Mouse (Mus musculus) heart, postnatal 36 days (tissue): Measurements from ENCODE around the gene Wdr49. TPM values are rescaled to one million over a fixed set of nuclear protein-coding genes. Genes with fewer than 3 reads are reported as not detected.
"Not testable (repeated sequence)": the region's sequence is repeated elsewhere in the genome, so short reads cannot be mapped to it uniquely, and the experiment has no call there.

Source experiments
- DNase-seq, 2 experiments: peaks; one replicate each; pipeline ENCODE4 v3.0.0; 2021 to 2022
- intact Hi-C: fragments of 180-260 bp; cut with DNase I; formaldehyde crosslinking; loops from one replicate; pipeline ENCODE4 v1.15.1; 2025
- total RNA-seq, 2 experiments: library from RNA; stranded (reverse); gene quantifications; 2 replicates each; pipeline ENCODE4 v1.2.3; 2021

Gene Wdr49
- total RNA-seq, 2 experiments from 2014 or later = not detected

DNA sequence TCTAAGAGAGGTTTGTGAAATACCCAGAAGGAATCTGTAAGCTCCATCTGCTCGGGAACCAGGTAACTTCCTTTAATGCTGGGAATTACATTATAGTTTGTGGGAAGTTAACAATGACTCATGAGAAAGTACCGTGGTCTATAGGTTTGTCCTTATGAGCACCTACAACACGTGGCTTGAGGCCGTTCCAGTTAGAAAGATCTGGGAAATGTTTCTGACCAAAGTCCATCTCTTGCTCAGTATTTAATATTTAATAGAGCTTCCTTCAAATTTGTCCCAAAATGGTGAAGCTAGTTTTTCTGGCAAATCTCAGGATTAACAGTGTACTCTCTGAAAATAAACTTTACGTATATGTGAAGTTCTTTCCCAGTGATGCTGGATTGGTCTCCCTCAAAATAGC, 177.3 kb downstream of the Wdr49 start:
- DNase-seq = no peak
- intact Hi-C loops = no loop called here

DNA sequence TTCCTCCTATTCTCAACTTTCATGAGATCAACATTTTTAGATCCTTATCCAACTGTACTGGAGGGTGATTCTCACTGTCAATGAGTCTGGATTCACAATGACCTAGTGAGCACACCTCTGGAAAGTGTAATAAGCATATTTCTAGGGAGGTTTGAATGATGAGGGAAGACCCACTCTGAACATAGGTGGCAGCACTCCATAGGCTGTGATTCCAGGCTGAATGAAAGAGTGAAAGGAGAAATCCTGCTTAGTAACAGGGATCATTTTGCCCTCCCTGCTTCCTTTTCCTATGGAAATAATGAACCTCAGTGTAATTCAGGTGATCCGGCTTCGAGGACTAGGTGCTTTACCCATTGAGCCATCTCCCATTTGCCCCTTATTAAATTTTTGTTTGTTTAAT, 180.9 kb downstream of the Wdr49 start:
- intact Hi-C loops = no loop called here

DNA sequence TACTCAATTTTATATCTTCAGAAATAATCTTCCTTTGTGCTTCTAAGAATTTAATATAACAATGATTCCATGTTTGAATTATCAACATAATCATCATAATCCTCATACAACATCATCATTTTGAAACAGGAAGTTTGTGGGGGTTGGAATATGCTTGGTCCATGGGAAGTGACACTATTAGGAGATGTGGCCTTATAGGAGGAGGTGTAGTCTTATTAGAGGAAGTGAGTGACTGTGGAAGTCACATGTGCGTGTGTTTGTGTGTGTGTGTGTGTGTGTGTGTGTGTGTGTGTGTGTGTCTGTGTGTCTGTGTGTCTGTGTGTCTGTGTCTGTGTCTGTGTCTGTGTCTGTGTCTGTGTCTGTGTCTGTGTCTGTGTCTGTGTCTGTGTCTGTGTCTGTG, 182.5 kb downstream of the Wdr49 start:
- DNase-seq, intact Hi-C loops: not testable (repeated sequence)

More for the DNA sequence above, 180.9 kb downstream of the Wdr49 start:
- no peak for DNase-seq

DNA sequence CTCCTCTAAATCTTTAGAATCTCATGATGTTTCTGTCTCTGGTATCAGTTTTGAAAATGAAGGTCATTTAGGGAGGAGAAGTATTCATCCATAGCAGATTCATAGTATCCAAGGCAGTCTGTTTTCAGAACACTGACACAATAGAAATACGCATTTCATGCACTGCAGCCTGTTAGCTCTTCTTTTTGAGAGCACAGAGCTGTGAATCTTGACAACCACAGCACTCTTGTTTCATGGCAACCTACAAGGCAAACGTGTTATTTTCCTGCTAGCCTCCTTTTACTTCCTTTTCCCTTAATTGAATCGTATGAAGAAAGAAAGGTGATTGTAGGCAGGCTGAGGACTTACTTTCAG, 184.2 kb downstream of the Wdr49 start:
- intact Hi-C loops = no loop called here
- no peak for DNase-seq

DNA sequence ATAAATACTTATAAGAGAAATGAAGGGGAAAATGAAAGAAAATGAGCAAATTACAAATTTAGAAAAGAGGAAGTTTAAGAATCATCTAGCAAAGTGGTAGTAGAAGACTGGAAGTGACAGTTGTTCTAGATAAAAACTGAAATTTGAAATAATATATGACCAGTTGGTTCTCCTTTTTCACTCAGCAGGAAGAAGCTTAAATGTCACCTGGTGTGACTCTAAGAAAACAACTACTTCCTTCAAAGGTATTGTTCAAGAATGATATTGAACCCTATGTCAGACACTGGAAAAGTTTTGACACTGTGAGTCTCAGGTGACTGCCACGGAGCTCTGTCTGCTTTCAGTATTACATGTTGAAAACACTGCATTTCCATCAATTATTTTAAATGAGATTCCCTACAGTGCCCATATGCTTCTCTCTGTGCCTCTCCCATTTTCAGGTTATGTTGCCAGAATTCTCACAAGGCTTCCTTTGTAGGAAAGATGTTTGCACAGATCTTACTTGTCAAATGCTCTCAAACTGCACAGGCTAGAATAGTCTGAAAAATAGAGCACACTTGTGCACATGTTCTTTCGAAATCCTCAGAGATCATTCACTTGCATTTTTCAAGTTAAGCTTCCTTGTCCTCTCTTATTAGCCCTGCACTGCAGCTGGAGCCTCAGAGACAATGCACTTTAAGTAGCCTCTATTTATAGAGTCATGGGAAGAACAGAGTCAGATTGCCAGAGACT, 184.8 kb downstream of the Wdr49 start:
- DNase-seq = no peak
- intact Hi-C loops = no loop called here

DNA sequence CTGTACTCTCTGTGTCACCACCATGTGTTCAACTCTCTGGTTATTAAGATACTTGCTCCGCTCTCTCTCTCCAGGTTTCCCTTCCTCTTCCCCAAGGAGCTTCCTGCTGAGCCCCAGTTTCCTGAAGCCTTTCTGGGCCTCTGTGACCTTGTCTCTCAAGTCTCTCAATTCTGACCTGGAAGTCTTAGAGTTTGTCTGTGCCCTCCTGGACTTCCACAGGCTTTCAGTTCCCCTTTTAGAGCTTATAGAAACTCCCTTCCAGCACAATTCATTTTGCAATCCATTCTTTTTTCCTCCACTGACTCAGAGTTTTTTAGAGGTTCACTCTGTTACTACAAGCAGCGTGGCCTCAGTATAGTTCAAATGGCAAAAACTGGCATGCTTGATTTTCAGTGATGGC, 188.7 kb downstream of the Wdr49 start:
- intact Hi-C loops = no loop called here
- DNase-seq = no peak

DNA sequence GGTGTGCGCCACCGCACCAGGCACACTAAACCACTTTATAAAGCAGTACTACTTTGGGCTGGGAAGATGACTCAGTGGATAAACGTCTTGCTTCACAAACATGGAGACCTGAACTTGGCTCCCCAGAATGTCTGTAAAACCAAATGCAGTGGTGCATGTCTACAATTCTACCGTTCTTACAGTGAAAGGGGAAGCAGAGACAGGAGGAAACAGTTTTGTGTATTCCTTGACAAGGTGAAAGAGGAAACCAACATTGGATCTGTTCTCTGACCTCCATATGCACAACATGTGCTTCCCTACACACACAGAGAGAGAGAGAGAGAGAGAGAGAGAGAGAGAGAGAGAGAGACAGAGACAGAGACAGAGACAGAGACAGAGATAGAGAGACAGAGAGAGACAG, 204.5 kb downstream of the Wdr49 start:
- intact Hi-C loops = no loop called here
- DNase-seq = no peak

DNA sequence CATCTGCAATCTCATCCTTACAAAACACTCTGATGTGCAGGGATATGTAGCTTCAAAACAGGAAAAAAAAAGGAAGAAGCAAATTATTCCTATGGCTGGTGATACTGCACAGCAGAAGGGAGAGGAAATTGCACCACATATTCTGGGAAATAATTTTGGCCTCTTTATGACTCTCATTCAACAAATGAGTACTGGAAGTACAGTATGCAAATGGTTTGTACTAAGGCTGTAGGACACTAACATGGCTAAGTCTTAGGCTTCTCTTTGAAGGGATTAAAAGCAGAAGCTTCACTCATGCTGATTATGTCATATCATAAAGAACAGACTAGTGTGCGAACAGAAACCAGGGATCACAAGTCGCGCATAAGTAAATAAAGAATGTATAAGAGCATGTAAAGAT, 205.4 kb downstream of the Wdr49 start:
- intact Hi-C loops = no loop called here

DNA sequence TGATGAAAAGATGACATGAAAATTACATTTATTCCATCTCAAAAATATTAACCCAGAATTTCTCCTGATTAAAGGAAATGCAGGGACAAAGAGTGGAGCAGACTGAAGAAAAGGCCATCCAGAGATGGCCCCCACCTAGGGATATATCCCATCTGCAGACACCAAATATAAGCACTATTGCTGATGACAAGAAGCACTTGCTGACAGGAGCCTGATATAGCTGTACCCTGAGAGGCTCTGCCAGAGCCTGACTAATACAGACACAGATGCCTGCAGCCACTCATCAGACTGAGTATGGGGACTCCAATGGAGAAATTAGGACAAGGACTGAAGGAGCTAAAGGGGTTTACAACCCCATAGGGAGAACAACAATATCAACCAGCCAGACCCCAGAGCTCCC, 206.8 kb downstream of the Wdr49 start:
- no peak for DNase-seq

More for the DNA sequence above, 205.4 kb downstream of the Wdr49 start:
- no peak for DNase-seq

DNA sequence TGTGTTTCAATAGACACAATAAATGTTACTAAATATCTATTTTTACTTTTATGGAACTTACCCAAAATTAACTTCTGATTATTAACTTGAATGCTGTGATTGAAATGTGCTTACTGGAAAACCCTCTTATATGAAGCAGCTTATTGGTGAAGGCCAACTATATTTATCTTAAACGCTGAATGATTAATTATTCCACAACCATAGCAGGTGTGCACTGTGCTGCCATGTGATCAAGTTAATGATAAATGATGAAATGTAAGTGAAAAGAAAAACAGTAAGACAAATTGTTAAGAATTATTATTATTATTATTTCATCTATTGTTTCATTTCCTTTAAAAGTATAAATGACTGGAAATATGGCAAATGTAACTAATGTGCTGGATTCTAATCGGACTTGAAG, 212.0 kb downstream of the Wdr49 start, which contains the start of gene Serpini2:
Serpini2 (minus strand) TSS at position 101 of the 400 bp plus-strand sequence.
- intact Hi-C loops = no loop called here

More for the DNA sequence above, 206.8 kb downstream of the Wdr49 start:
- intact Hi-C loops = no loop called here

DNA sequence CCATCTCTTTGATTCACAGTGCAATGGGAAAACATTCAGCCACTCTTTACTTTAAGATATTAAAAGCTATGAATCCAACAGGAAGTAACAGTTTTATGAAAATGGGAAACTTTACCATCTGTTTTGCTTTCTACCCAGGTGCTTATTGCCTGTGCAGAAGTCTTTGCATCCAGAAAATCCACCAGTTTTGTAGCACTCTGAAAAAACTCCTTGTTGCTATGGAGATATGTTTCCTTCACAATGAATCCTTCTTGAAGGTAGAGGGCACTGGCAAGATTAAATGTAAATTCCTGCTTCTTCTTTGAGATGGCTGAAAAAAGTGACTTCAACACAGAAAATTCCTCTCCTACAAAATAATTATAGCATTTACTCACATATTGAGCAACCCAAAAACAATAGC, 222.6 kb downstream of the Wdr49 start:
- intact Hi-C loops = no loop called here
- no peak for DNase-seq

More for the DNA sequence above, 212.0 kb downstream of the Wdr49 start, which contains the start of gene Serpini2:
- DNase-seq = no peak

Other genes starting within 250 kb of the Wdr49 start
- not detected for gene Serpini2, start 212.1 kb downstream of the Wdr49 start, total RNA-seq
- 10 to 100 TPM; 26.9 to 30.0 TPM for gene Pdcd10, start 74.7 kb upstream of the Wdr49 start, total RNA-seq
- gene Serpini1, start 75.4 kb upstream of the Wdr49 start, total RNA-seq = 1 to 10 TPM; 4.3 to 5.7 TPM